Mouse (Mus musculus) cerebellum, postnatal 14 days (tissue): Measurements from ENCODE around the gene Gm4181.
"Not testable (repeated sequence)": the region's sequence is repeated elsewhere in the genome, so short reads cannot be mapped to it uniquely, and the experiment has no call there.

Experiments
- DNase-seq, 2 experiments: peaks; one replicate each; pipeline ENCODE4 v3.0.0; 2021; ENCODE audit warnings: mixed read lengths in 2 of 2

Gene Gm4181

DNA sequence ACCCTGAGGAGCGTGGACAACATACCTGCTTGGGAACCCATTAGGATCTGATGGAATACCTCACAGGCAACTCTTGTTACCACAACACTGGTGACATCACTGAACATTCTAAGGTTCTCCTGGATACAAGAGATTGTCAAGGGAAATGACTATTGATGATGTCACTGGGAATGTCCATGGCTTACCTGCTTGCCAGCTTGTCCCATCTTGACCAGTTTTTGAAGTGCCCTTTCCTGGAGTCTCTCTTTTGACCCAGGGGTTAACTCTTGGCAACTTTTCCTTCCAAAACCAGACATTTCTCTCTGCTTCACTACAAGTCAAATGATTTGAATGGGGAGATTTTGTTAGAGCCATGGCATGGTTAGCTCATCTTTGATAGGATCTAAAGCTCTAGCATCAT is at the start of gene Gm4181:
Gene Gm4181, minus strand, starts transcription at position 101 of the 400 bp plus-strand sequence.
- DNase-seq, result not testable (repeated sequence)

DNA sequence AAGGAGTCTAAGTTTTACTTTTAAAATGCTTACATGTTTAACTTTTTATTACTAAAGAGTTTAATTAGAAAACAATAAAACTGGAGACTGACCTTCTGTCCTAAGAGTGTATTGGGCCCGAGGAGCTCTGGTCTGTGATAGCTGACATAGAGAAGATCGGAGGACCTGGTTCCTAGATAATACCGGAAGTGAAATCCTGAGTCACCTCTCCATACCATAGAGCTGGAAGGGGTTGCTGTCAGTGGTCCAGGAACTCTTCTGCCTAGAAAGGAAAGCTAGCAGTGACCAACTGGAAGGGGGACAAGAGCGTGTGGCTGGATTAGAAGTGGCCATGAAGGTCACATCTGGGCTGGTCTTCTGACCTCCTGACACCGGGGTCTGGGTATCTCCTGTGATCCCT is 41.8 kb upstream of the Gm4181 start:
- no peak for DNase-seq

DNA sequence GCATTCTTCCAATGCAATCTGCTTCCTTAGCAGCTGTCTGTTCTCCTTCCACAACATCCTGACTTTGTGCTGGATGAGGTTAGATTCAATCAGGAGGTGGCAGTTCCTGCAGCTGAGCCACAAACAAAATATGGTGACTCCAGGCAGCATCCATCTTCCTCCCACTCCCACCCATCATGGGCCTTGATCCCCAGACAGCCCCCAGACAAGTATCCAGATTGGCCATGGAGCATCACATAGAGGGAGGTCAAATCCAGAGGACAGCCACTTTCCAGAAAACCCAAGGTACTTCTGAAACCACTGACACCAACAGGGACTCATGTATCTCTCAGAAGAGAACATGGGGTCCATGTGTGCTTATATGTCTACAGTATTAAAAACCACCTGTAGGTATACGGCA is 3.0 kb downstream of the Gm4181 start:
- peak; percentile 1 for DNase-seq

DNA sequence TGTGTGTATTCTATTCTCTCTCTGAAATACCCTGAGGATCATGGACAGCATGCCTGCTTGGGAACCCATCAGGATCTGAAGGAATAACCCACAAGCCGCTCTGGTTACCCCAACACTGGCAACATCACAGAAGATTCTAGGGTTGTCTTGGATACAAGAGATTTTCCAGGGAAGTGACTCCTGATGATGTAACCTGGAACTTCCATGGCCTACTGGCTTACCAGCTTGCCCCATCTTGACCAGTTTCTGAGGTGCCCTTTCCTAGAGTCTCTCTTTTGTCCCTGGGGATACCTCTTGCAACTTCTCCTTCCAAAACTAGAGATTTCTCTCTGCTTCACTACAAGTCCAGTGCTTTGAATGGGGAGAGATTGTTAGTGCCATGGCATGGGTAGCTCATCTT is 24.3 kb downstream of the Gm4181 start, which contains the start of gene Gm17078:
Gene Gm17078, minus strand, starts transcription at position 101 of the 400 bp plus-strand sequence.
- no peak for DNase-seq

DNA sequence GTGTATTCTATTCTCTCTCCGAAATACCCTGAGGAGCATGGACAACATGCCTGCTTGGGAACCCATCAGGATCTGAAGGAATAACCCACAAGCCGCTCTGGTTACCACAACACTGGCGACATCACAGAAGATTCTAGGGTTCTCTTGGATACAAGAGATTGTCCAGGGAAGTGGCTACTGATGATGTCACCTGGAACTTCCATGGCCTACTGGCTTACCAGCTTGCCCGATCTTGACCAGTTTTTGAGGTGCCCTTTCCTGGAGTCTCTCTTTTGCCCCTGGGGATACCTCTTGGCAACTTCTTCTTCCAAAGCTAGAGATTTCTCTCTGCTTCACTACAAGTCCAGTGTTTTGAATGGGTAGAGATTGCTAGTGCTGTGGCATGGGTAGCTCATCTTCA is 43.4 kb downstream of the Gm4181 start, which contains the start of gene Gm17174:
Gene Gm17174, minus strand, starts transcription at position 101 of the 400 bp plus-strand sequence.
- DNase-seq, result not testable (repeated sequence)
